Mouse (Mus musculus): ENCODE measurements around the gene Tnn. TPM values are rescaled to one million over a fixed set of nuclear protein-coding genes. Genes with fewer than 3 reads are reported as not detected.

The Tnn gene
- total and polyA plus RNA-seq, 3 experiments = 0.13 TPM; not detected in 2

DNA sequence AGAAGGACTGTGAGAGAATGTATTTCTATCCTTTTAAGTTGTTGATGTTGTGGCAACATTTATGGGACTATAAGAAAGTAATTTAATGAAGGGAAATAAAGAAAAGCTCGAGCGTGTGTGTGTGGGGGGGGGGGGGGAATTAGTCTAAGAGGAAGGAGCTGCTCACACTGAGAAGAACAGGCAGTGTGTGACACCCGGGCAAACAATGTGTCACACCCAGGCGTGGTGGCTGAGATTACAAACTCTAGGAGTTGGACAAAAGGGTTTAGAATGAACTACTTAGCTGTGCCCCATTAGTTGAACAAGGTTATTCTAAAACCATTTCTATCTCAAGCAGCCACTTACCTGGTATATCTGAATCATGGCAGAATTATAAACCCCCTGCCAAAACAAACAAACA is 27.8 kb upstream of the Tnn start:
- Histone ChIP-seq H3K79me2 (replicated peaks; ENCODE audit: control insufficient read depth, extremely low read depth, insufficient read depth, poor library complexity, severe bottlenecking) (no peaks in the 10 kb centered on the region), H3K4me2 (ENCODE audit: insufficient read depth, low read depth, poor library complexity, severe bottlenecking) (peak overlapping the region; percentile 45; the same call in 1 of the 2 replicates), H3K4me1 (ENCODE audit: control insufficient read depth in 1 of 2, insufficient read depth in 2 of 2) (peaks cover 2 to 38% of the 10 kb centered on the region in 2 experiments; a peak in 2 of 4 replicates), H3K9ac (ENCODE audit: insufficient read depth, low read depth) (no peak overlapping the region), H3K4me3 (replicated peaks in 1 of 3; ENCODE audit: low read depth in 2 of 3, low read length in 2 of 3, poor library complexity in 1 of 3) (no peak overlapping the region), H3K36me3 (replicated peaks in 1 of 2; ENCODE audit: control insufficient read depth in 1 of 2, insufficient read depth in 1 of 2, low read length in 1 of 2) (no peaks in the 10 kb centered on the region), H3K9me3 (replicated peaks; ENCODE audit: low read length) (no peaks in the 10 kb centered on the region), H3K27ac (ENCODE audit: insufficient read depth, low read depth) (no peak overlapping the region), H3K27me3 (replicated peaks) (peaks cover 2% of the 10 kb centered on the region)
- dilution Hi-C loops (cut with MboI; ENCODE audit: extremely low pct_ligation_motif_present, extremely low pct_unique_long_range_greater_than_20kb, low sequenced_read_pairs) = no loop called here
- in situ Hi-C loops (cut with MboI; ENCODE audit: low pct_ligation_motif_present, low pct_unique_long_range_greater_than_20kb, low sequenced_read_pairs) = loop anchor here (5.0 to 25.0 kb wide), 2 partner anchors 79 to 294 kb away; no protein-coding TSS in a partner anchor
- TF ChIP-seq CHD1 (IDR thresholded peaks at IDR 0.05; ENCODE audit: low read depth, low read length) (no peak), CTCF (conservative IDR thresholded peaks at IDR 0.05 in 1 of 2, IDR thresholded peaks at IDR 0.05 in 1 of 2; ENCODE audit: low read depth in 2 of 2, low read length in 2 of 2) (no peak)
- no peak for DNase-seq (ENCODE audit: extremely low read depth)

DNA sequence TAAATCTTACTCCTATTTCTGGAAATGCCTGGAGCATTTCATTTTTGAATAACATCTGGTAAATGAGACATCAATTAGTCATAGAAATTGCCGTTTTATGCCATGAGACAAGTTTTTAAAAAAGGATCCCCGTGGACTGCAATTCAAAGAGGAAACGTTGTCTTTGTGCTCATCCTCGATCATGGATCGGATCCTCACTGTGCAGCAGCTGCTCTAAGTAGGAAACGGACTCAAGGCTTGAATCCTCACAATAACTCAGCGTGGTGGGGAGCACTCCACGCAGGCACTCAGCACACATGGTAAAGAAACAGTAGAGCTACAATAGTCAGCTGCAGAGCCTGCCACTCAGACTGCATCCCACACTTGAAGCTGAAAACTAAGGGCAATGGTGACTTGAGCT is 23.5 kb upstream of the Tnn start:
- H3K79me2 ChIP-seq (replicated peaks; ENCODE audit: control insufficient read depth, extremely low read depth, insufficient read depth, poor library complexity, severe bottlenecking) = no peaks in the 10 kb centered on the region
- dilution Hi-C loops (cut with MboI; ENCODE audit: extremely low pct_ligation_motif_present, extremely low pct_unique_long_range_greater_than_20kb, low sequenced_read_pairs) (no loop called here), in situ Hi-C loops (cut with MboI; ENCODE audit: low pct_ligation_motif_present, low pct_unique_long_range_greater_than_20kb, low sequenced_read_pairs) (loop anchor here (25.0 kb wide), 1 partner anchor 290 kb away; no protein-coding TSS in a partner anchor)
- H3K9ac ChIP-seq (ENCODE audit: insufficient read depth, low read depth) = no peak overlapping the region
- no peak overlapping the region for H3K4me3 ChIP-seq (replicated peaks in 1 of 3; ENCODE audit: low read depth in 2 of 3, low read length in 2 of 3, poor library complexity in 1 of 3)
- H3K27me3 ChIP-seq (replicated peaks) = peaks cover 2% of the 10 kb centered on the region
- DNase-seq (ENCODE audit: extremely low read depth) = no peak
- no peak overlapping the region for H3K4me2 ChIP-seq (ENCODE audit: insufficient read depth, low read depth, poor library complexity, severe bottlenecking)
- no peak overlapping the region for H3K27ac ChIP-seq (ENCODE audit: insufficient read depth, low read depth)
- H3K4me1 ChIP-seq (ENCODE audit: control insufficient read depth in 1 of 2, insufficient read depth in 2 of 2) = peaks cover 2 to 25% of the 10 kb centered on the region in 2 experiments; a peak in 2 of 4 replicates
- TF ChIP-seq USF2 (conservative IDR thresholded peaks at IDR 0.05; ENCODE audit: low read depth, low read length) (no peak), MXI1 (IDR thresholded peaks at IDR 0.05; ENCODE audit: low read depth, low read length) (no peak), SMC3 (IDR thresholded peaks at IDR 0.05; ENCODE audit: low read depth, low read length) (no peak), E2F4 (IDR thresholded peaks at IDR 0.05; ENCODE audit: insufficient replicate concordance, low read depth, low read length) (no peak), ZC3H11A (IDR thresholded peaks at IDR 0.05; ENCODE audit: low read depth, low read length) (no peak), GABPA (IDR thresholded peaks at IDR 0.05; ENCODE audit: insufficient replicate concordance, low read depth, low read length) (no peak), SIN3A (IDR thresholded peaks at IDR 0.05; ENCODE audit: low read length) (no peak), ZNF384 (IDR thresholded peaks at IDR 0.05; ENCODE audit: low read depth, low read length) (no peak), RAD21 (IDR thresholded peaks at IDR 0.05; ENCODE audit: low read depth, low read length) (no peak), KAT2A (IDR thresholded peaks at IDR 0.05; ENCODE audit: insufficient replicate concordance, low read length) (no peak), TBP (conservative IDR thresholded peaks at IDR 0.05; ENCODE audit: low read depth, low read length) (no peak), MEF2A (IDR thresholded peaks at IDR 0.05; ENCODE audit: borderline replicate concordance, low read depth, low read length) (no peak), CTCF (conservative IDR thresholded peaks at IDR 0.05 in 1 of 2, IDR thresholded peaks at IDR 0.05 in 1 of 2; ENCODE audit: low read depth in 2 of 2, low read length in 2 of 2) (no peak), JUND (conservative IDR thresholded peaks at IDR 0.05; ENCODE audit: low read depth, low read length) (no peak)
- no peaks in the 10 kb centered on the region for H3K9me3 ChIP-seq (replicated peaks; ENCODE audit: low read length)
- no peaks in the 10 kb centered on the region for H3K36me3 ChIP-seq (replicated peaks in 1 of 2; ENCODE audit: control insufficient read depth in 1 of 2, insufficient read depth in 1 of 2, low read length in 1 of 2)
